Comparison of ENCODE assay signal across 9 mouse cellular contexts in the genomic region with DNA sequence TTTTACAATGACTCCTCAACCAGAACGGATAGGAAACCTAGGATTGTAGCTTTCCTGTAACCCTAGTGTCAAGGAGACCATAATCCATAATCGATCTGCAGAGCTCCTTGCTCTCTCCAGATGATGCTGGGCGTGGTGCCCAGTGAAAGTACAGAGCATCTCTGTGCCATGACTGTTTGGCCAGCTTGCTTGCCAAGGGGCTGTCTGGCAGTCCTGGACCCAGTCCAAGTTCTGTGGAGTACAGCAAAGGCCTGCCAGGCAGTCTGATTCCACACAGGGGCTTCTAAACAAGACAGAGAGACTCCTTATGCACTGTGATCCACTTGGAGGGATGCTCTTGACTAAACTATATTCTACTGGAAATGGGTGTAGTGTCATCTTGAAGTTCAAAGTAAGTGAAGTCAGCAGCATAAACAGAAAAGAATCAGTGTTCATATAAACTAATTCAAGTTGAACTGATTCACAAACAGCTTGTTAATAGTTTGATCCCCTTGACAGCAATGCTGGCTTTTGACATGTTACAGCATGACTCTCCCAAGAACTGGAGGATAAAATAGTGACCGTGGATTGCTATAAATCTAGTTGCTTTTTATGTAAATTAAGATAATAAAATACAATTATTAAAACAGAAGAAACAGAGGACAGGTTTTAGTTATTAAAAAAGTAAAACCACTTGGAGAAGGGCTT.
DNase-seq lines count a peak whose midpoint lies in the region; ATAC-seq and TF ChIP-seq lines count a peak whose summit lies in the region.
"Had no signal": no experiment of that assay in that cellular context is flagged by ENCODE, and none has a peak within 500 bp of the region (broad histone marks: within the 10 kb centered on the region; RNA-seq: fewer than 3 reads in every experiment).

No protein-coding gene starts in this region.

- 0 out of 2 replicates have a peak overlapping the region, but pooled peaks have one; percentile 26 for H3K27ac ChIP-seq in hindbrain, postnatal 0 days
- no peak overlapping the region for H3K27ac ChIP-seq in midbrain, postnatal 0 days (ENCODE audit: low read depth, low read length)
- H3K27ac ChIP-seq: midbrain, embryonic 12.5 days had no signal

- peak; percentile 2 for DNase-seq in adrenal gland, adult 8-10 months
- peak; percentile 62 for DNase-seq in cerebellum, adult 11 months
- DNase-seq in hindbrain, postnatal 0 days (ENCODE audit: low spot score) = peak; percentile 95
- peak; percentile 95 for DNase-seq in midbrain, postnatal 0 days (ENCODE audit: low spot score)
- DNase-seq in yolk sac, embryonic 10.5 days (ENCODE audit: low spot score) = no peak
- no peak for DNase-seq in thymus, postnatal 10 days (ENCODE audit: low spot score in 2 of 2)
- no peak for DNase-seq in gastrocnemius, adult 8-10 months (ENCODE audit: low spot score in 2 of 2)
- DNase-seq: kidney, postnatal 10 days had no signal

- H3K9me3 ChIP-seq in hindbrain, postnatal 0 days (ENCODE audit: low read length) = no peaks in the 10 kb centered on the region
- no peaks in the 10 kb centered on the region for H3K9me3 ChIP-seq in midbrain, postnatal 0 days (ENCODE audit: low read length)
- H3K9me3 ChIP-seq: midbrain, embryonic 12.5 days had no signal

- H3K4me1 ChIP-seq in hindbrain, postnatal 0 days (ENCODE audit: insufficient read depth, low read length) = no peaks in the 10 kb centered on the region
- H3K4me1 ChIP-seq in midbrain, postnatal 0 days (ENCODE audit: insufficient read depth, low read length) = no peaks in the 10 kb centered on the region
- H3K4me1 ChIP-seq: midbrain, embryonic 12.5 days had no signal

- no peak overlapping the region for H3K4me3 ChIP-seq in hindbrain, postnatal 0 days (ENCODE audit: low read length)
- H3K4me3 ChIP-seq in midbrain, postnatal 0 days (ENCODE audit: low read depth, low read length) = no peak overlapping the region
- H3K4me3 ChIP-seq: midbrain, embryonic 12.5 days had no signal

- no peaks in the 10 kb centered on the region for H3K27me3 ChIP-seq in hindbrain, postnatal 0 days (ENCODE audit: insufficient read depth, low read length)
- H3K27me3 ChIP-seq in midbrain, postnatal 0 days (ENCODE audit: insufficient read depth, low read length) = no peaks in the 10 kb centered on the region
- H3K27me3 ChIP-seq: midbrain, embryonic 12.5 days had no signal

- TF ChIP-seq CTCF in hindbrain, postnatal 0 days (IDR thresholded peaks at IDR 0.05; ENCODE audit: low read depth) = no peak
- no peak for TF ChIP-seq CTCF in midbrain, postnatal 0 days (IDR thresholded peaks at IDR 0.05)

- peak; percentile 98 for ATAC-seq in hindbrain, postnatal 0 days
- peak; percentile 88 for ATAC-seq in midbrain, postnatal 0 days (ENCODE audit: low FRiP score)

- H3K9ac ChIP-seq in hindbrain, postnatal 0 days (replicated peaks; ENCODE audit: low read length) = no peak overlapping the region
- H3K9ac ChIP-seq in midbrain, postnatal 0 days (replicated peaks; ENCODE audit: low read length, poor library complexity, severe bottlenecking) = no peak overlapping the region
- H3K9ac ChIP-seq: midbrain, embryonic 12.5 days had no signal

- WGBS in hindbrain, postnatal 0 days = 34% methylated on average over 4 of the region's 4 CpGs
- WGBS in midbrain, postnatal 0 days = 56% methylated on average over 4 of the region's 4 CpGs

- no peak overlapping the region for H3K4me2 ChIP-seq in hindbrain, postnatal 0 days (ENCODE audit: low read depth, low read length)
- H3K4me2 ChIP-seq in midbrain, postnatal 0 days (ENCODE audit: low read depth, low read length, poor library complexity, severe bottlenecking) = no peak overlapping the region
- H3K4me2 ChIP-seq: midbrain, embryonic 12.5 days had no signal

- no peaks in the 10 kb centered on the region for H3K36me3 ChIP-seq in hindbrain, postnatal 0 days (ENCODE audit: insufficient read depth, low read length)
- H3K36me3 ChIP-seq in midbrain, postnatal 0 days (ENCODE audit: insufficient read depth, low read length) = no peaks in the 10 kb centered on the region
- H3K36me3 ChIP-seq: midbrain, embryonic 12.5 days had no signal

Comparison
In these comparisons a context has a peak if more than half of its experiments do, and no peak if none do; other contexts are left out.
1. DNase-seq: peak in adrenal gland, adult 8-10 months (single experiment), cerebellum, adult 11 months (single experiment), hindbrain, postnatal 0 days (single experiment) and midbrain, postnatal 0 days (single experiment); none in yolk sac, embryonic 10.5 days (single experiment), thymus, postnatal 10 days (0 of 2) and gastrocnemius, adult 8-10 months (0 of 2).